Mouse (Mus musculus): ENCODE measurements at regions not wholly inside any gene's neighbourhood (a gene's known extent, or its start where the extent isn't known, plus 50 kb on each side); places are given as distances from the start of the nearest gene placed in this dataset.

GRCm38 (mm10) chr1:90268131-90268691, 64.4 kb downstream of the Ackr3 start:
- no peak for DNase-seq (ENCODE audit: low spot score)

GRCm38 (mm10) chr1:90268951-90269350, 65.2 kb downstream of the Ackr3 start:
- no peak for DNase-seq (ENCODE audit: low spot score)

GRCm38 (mm10) chr1:90269836-90270235, 66.1 kb downstream of the Ackr3 start:
- DNase-seq (ENCODE audit: low spot score), result no peak

GRCm38 (mm10) chr1:90271326-90271725, 67.5 kb downstream of the Ackr3 start:
- no peak for DNase-seq (ENCODE audit: low spot score)

GRCm38 (mm10) chr1:90272411-90272810, 68.6 kb downstream of the Ackr3 start:
- DNase-seq (ENCODE audit: low spot score), result no peak

- DNase-seq (ENCODE audit: low spot score), result no peak
These were observed 69.2 kb downstream of the Ackr3 start for GRCm38 (mm10) chr1:90272830-90273628.

- DNase-seq (ENCODE audit: low spot score), result no peak
These were observed 69.8 kb downstream of the Ackr3 start for GRCm38 (mm10) chr1:90273629-90273928.

GRCm38 (mm10) chr1:90274968-90275651, 71.3 kb downstream of the Ackr3 start:
- no peak for DNase-seq (ENCODE audit: low spot score)

- DNase-seq (ENCODE audit: low spot score), result no peak
These were observed 72.2 kb downstream of the Ackr3 start for GRCm38 (mm10) chr1:90275786-90276520.

- DNase-seq (ENCODE audit: low spot score), result no peak
These were observed 73.9 kb downstream of the Ackr3 start for GRCm38 (mm10) chr1:90277486-90278255.

GRCm38 (mm10) chr1:90279066-90279839, 75.5 kb downstream of the Ackr3 start:
- DNase-seq (ENCODE audit: low spot score), result no peak

GRCm38 (mm10) chr1:90280227-90280626, 76.4 kb downstream of the Ackr3 start:
- no peak for DNase-seq (ENCODE audit: low spot score)

- no peak for DNase-seq (ENCODE audit: low spot score)
These were observed 77.5 kb downstream of the Ackr3 start for GRCm38 (mm10) chr1:90281255-90281654.

- no peak for DNase-seq (ENCODE audit: low spot score)
These were observed 78.2 kb downstream of the Ackr3 start for GRCm38 (mm10) chr1:90281956-90282355.

- no peak for DNase-seq (ENCODE audit: low spot score)
These were observed 78.6 kb downstream of the Ackr3 start for GRCm38 (mm10) chr1:90282367-90282766.

- DNase-seq (ENCODE audit: low spot score), result no peak
These were observed 79.5 kb downstream of the Ackr3 start for GRCm38 (mm10) chr1:90283176-90283775.

GRCm38 (mm10) chr1:90283912-90284636, 80.3 kb downstream of the Ackr3 start:
- no peak for DNase-seq (ENCODE audit: low spot score)

GRCm38 (mm10) chr1:90285318-90285717, 81.5 kb downstream of the Ackr3 start:
- no peak for DNase-seq (ENCODE audit: low spot score)

GRCm38 (mm10) chr1:90287251-90287650, 83.5 kb downstream of the Ackr3 start:
- no peak for DNase-seq (ENCODE audit: low spot score)

Data from urinary bladder, postnatal 10 days (tissue).